Comparison of ENCODE assay signal across 20 mouse cellular contexts in genomic region chr12:78249151-78249550, GRCm38 (mm10). TPM values are rescaled to one million over a fixed set of nuclear protein-coding genes. Genes with fewer than 3 reads are reported as not detected.
DNase-seq lines count a peak whose midpoint lies in the region; ATAC-seq lines count a peak whose summit lies in the region.
"Had no signal": no experiment of that assay in that cellular context is flagged by ENCODE, and none has a peak within 500 bp of the region (broad histone marks: within the 10 kb centered on the region; RNA-seq: fewer than 3 reads in every experiment).

No protein-coding gene starts in this region.

- no peaks in the 10 kb centered on the region for H3K27me3 ChIP-seq in intestine, embryonic 15.5 days (replicated peaks)
- H3K27me3 ChIP-seq: heart, embryonic 13.5 days; hindbrain, embryonic 12.5 days; liver, embryonic 13.5 days had no signal

- DNase-seq in adrenal gland, postnatal 14 days: peak; percentile 28
- DNase-seq in adrenal gland, adult 18-20 months (ENCODE audit: low spot score in 2 of 2): no peak
- peak; percentile 40 for DNase-seq in layer of hippocampus, adult 11-12 months (ENCODE audit: low spot score)
- no peak for DNase-seq in layer of hippocampus, adult 8-10 months (ENCODE audit: low spot score in 2 of 2)
- peak; percentile 45 for DNase-seq in testis, postnatal 14 days (ENCODE audit: low spot score)
- DNase-seq in testis, postnatal 10 days (ENCODE audit: low spot score): no peak
- DNase-seq in thymus, postnatal 36 days: no peak
- DNase-seq: B cell, adult 2 months; cerebellum, adult 8-10 months; embryo, embryonic 11 days; kidney, postnatal 36 days; liver, embryonic 13.5 days had no signal

- H3K9me3 ChIP-seq in intestine, embryonic 15.5 days: no peaks in the 10 kb centered on the region
- H3K9me3 ChIP-seq: heart, embryonic 13.5 days; hindbrain, embryonic 12.5 days; liver, embryonic 13.5 days had no signal

- no peak overlapping the region for H3K4me2 ChIP-seq in intestine, embryonic 15.5 days (replicated peaks)
- H3K4me2 ChIP-seq: heart, embryonic 13.5 days; hindbrain, embryonic 12.5 days; liver, embryonic 13.5 days had no signal

- H3K9ac ChIP-seq in intestine, embryonic 15.5 days: no peak overlapping the region
- H3K9ac ChIP-seq: heart, embryonic 13.5 days; hindbrain, embryonic 12.5 days; liver, embryonic 13.5 days had no signal

- no peaks in the 10 kb centered on the region for H3K4me1 ChIP-seq in intestine, embryonic 15.5 days (replicated peaks)
- H3K4me1 ChIP-seq: hindbrain, embryonic 12.5 days; liver, embryonic 13.5 days had no signal

- ATAC-seq in intestine, embryonic 15.5 days: no peak
- ATAC-seq: intestine, postnatal 0 days had no signal

- H3K4me3 ChIP-seq in intestine, embryonic 15.5 days (replicated peaks): no peak overlapping the region
- H3K4me3 ChIP-seq: heart, embryonic 13.5 days; hindbrain, embryonic 12.5 days; liver, embryonic 13.5 days had no signal

- no peaks in the 10 kb centered on the region for H3K36me3 ChIP-seq in intestine, embryonic 15.5 days
- H3K36me3 ChIP-seq: heart, embryonic 13.5 days; hindbrain, embryonic 12.5 days; liver, embryonic 13.5 days had no signal

- H3K27ac ChIP-seq in intestine, embryonic 15.5 days: no peak overlapping the region
- H3K27ac ChIP-seq: heart, embryonic 13.5 days; hindbrain, embryonic 12.5 days; liver, embryonic 13.5 days had no signal

RNA-seq across cellular contexts. Expression of gene Gphn, which starts 23.0 kb away (rescaled TPM):
- total RNA-seq in adrenal gland, postnatal 14 days (2021): 30.2 and 31.6 TPM in 2 replicates
- 10 to 100 TPM; 25.0 to 27.7 TPM for total RNA-seq in adrenal gland, adult 18-20 months (2021)
- total RNA-seq in layer of hippocampus, adult 8-10 months (2022): 10 to 100 TPM; 58.3 to 68.6 (median 67.5) TPM
- 15.3 and 18.6 TPM in 2 replicates for polyA plus RNA-seq in intestine, embryonic 15.5 days (2015; fragmentation: Nextera tagmentation; extraction: Ambion mirVana)

RNA-seq across cellular contexts. Expression of gene Gm6657, which starts 55.1 kb away (rescaled TPM):
- not detected in 2 replicates for total RNA-seq in adrenal gland, postnatal 14 days (2021)
- total RNA-seq in adrenal gland, adult 18-20 months (2021): not detected
- total RNA-seq in layer of hippocampus, adult 8-10 months (2022): not detected
- polyA plus RNA-seq in intestine, embryonic 15.5 days (2015; fragmentation: Nextera tagmentation; extraction: Ambion mirVana): not detected in 2 replicates
- total RNA-seq: left cerebral cortex, postnatal 36 days; megakaryocyte-erythroid progenitor cell, adult 5-6 weeks had no signal
- polyA plus RNA-seq: heart, embryonic 13.5 days; hindbrain, embryonic 12.5 days; intestine, postnatal 0 days; liver, embryonic 13.5 days; neural tube, embryonic 14.5 days; urinary bladder, adult 2 months had no signal

Comparison
In these comparisons a context has a peak if more than half of its experiments do, and no peak if none do; other contexts are left out.
1. DNase-seq: peak in adrenal gland, postnatal 14 days (single experiment), layer of hippocampus, adult 11-12 months (single experiment) and testis, postnatal 14 days (single experiment); none in adrenal gland, adult 18-20 months (0 of 2), layer of hippocampus, adult 8-10 months (0 of 2), testis, postnatal 10 days (single experiment) and thymus, postnatal 36 days (0 of 2).